Mouse (Mus musculus): ENCODE measurements around the gene Dnaja3. TPM values are rescaled to one million over a fixed set of nuclear protein-coding genes. Genes with fewer than 3 reads are reported as not detected.

The Dnaja3 gene
- polyA plus RNA-seq, 1 experiment from 2014 or later, result 37.8 TPM

DNA sequence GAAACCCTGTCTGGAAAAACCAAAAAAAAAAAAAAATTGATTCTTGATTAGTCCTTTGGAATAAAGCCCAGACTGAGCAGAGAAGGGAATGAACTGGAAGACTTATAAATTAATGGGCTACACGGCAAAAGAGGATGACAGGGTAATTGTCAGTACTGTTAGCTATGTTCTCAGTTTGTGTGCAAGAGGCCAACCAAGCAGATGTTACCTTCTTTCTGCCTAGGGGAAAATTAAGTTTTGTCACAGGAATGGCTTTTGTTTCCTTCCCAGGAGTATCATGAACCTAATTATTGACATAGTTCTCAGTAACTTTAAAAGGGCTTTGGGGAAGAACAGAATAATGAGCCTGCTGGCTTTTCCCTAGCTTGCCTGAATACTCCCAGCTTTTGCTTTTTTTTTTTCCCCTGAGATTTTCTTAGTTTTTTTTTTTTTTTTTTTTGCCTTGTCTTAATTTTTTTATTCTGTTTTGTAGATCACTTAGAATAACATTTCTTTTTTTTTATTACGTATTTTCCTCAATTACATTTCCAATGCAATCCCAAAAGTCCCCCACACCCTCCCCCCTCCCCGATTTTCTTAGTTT is 91.1 kb downstream of the Dnaja3 start:
- DNase-seq (ENCODE audit: low spot score), result no peak
- TF ChIP-seq CTCF (IDR thresholded peaks at IDR 0.05) (no peak), EP300 (IDR thresholded peaks at IDR 0.05) (no peak)
- no peak overlapping the region for H3K27ac ChIP-seq (ENCODE audit: low read length)
- no peak overlapping the region for H3K9ac ChIP-seq (replicated peaks; ENCODE audit: low read depth)
- ATAC-seq, result no peak
- no peak overlapping the region for H3K4me3 ChIP-seq (ENCODE audit: low read depth, low read length)
- H3K27me3 ChIP-seq (replicated peaks; ENCODE audit: insufficient read depth, low read length), result no peaks in the 10 kb centered on the region
- H3K36me3 ChIP-seq (ENCODE audit: insufficient read depth, low read length), result no peaks in the 10 kb centered on the region
- H3K4me1 ChIP-seq (ENCODE audit: insufficient read depth, low read depth, low read length), result peaks cover 3% of the 10 kb centered on the region; the same call in 1 of the 2 replicates
- H3K9me3 ChIP-seq (ENCODE audit: low read length), result no peaks in the 10 kb centered on the region
- no peak overlapping the region for H3K4me2 ChIP-seq (replicated peaks; ENCODE audit: low read depth, low read length)
- WGBS, result 72% methylated on average over 3 of the region's 3 CpGs

DNA sequence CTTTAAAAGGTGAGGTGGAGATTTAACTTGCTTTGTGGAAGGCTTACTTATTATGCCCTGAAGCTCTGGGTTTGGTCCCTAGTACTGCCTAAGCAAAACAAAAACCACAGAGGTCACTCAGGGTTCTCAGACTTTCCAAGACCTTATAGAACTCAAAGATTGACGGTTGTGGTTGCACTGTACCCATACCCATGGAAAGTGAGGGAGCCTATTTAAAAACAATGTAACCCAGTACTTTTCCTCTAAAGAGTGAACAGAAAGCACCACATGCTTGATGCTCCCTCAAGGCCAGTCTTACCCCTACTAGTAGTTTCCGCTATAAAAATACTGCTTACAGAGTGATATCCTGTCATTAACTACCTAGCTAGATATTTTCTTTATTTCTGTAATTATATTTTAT is 96.5 kb downstream of the Dnaja3 start:
- H3K27me3 ChIP-seq (replicated peaks; ENCODE audit: insufficient read depth, low read length), result no peaks in the 10 kb centered on the region
- no peak overlapping the region for H3K4me3 ChIP-seq (ENCODE audit: low read depth, low read length)
- H3K9ac ChIP-seq (replicated peaks; ENCODE audit: low read depth), result no peak overlapping the region
- 73% methylated on average over 2 of the region's 2 CpGs for WGBS
- no peak overlapping the region for H3K27ac ChIP-seq (ENCODE audit: low read length)
- ATAC-seq, result no peak
- no peak overlapping the region for H3K4me2 ChIP-seq (replicated peaks; ENCODE audit: low read depth, low read length)
- H3K4me1 ChIP-seq (ENCODE audit: insufficient read depth, low read depth, low read length), result no peaks in the 10 kb centered on the region
- H3K9me3 ChIP-seq (ENCODE audit: low read length), result no peaks in the 10 kb centered on the region
- no peak for TF ChIP-seq CTCF (IDR thresholded peaks at IDR 0.05)
- no peak for TF ChIP-seq EP300 (IDR thresholded peaks at IDR 0.05)
- no peak for DNase-seq (ENCODE audit: low spot score)
- H3K36me3 ChIP-seq (ENCODE audit: insufficient read depth, low read length), result no peaks in the 10 kb centered on the region

DNA sequence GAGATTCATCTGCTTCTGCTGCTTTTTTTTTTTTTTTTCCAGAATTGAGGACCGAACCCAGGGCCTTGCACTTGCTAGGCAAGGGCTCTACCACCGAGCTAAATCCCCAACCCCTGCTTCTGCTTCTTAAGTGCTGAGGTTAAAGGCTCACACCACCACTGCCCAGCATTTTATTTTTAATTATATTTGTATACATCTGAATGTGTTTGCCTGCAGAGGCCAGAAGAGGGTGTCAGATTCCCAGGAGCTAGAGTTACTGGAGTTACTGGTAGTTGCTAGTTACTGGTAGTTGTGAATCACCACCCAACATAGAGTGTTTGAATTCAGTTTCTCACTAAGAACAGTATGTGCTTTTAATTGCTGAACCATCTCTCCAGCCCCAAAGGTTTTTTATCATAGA is 100.2 kb downstream of the Dnaja3 start:
- ATAC-seq (no peak), DNase-seq (ENCODE audit: low spot score) (peak; percentile 44)
- Histone ChIP-seq H3K4me3 (ENCODE audit: low read depth, low read length) (no peak overlapping the region), H3K4me1 (ENCODE audit: insufficient read depth, low read depth, low read length) (no peaks in the 10 kb centered on the region), H3K9me3 (ENCODE audit: low read length) (no peaks in the 10 kb centered on the region), H3K27ac (ENCODE audit: low read length) (no peak overlapping the region), H3K36me3 (ENCODE audit: insufficient read depth, low read length) (no peaks in the 10 kb centered on the region), H3K27me3 (replicated peaks; ENCODE audit: insufficient read depth, low read length) (no peaks in the 10 kb centered on the region), H3K4me2 (replicated peaks; ENCODE audit: low read depth, low read length) (no peak overlapping the region), H3K9ac (replicated peaks; ENCODE audit: low read depth) (no peak overlapping the region)
- TF ChIP-seq EP300 (IDR thresholded peaks at IDR 0.05) (peak; percentile 36; the same call in 1 of the 2 replicates), CTCF (IDR thresholded peaks at IDR 0.05) (peak; percentile 26)
- 80% methylated on average over 2 of the region's 2 CpGs for WGBS

DNA sequence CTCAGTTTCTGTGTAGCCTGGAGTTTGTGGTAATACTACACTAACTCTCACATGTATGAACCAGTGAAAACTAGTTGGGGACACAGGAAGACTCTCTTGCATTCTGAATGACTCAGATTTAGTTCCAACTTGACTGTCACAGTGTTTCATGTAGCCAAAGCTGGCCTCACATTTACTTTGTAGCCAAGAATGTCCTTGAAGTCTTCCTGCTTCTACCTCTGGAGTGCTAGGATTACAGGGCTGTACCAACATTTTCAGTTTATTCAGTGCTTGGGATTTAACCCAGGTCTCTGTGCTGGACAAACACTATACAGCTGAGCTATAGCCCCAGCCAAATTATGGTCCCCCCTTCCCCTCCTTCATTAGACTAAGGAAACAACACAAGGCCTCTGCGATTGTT is 102.4 kb downstream of the Dnaja3 start:
- no peak overlapping the region for H3K9ac ChIP-seq (replicated peaks; ENCODE audit: low read depth)
- H3K4me3 ChIP-seq (ENCODE audit: low read depth, low read length), result no peak overlapping the region
- H3K4me1 ChIP-seq (ENCODE audit: insufficient read depth, low read depth, low read length), result no peaks in the 10 kb centered on the region
- 67% methylated on average over 1 of the region's 1 CpGs for WGBS
- TF ChIP-seq EP300 (IDR thresholded peaks at IDR 0.05) (peak; percentile 40; the same call in 1 of the 2 replicates), CTCF (IDR thresholded peaks at IDR 0.05) (no peak)
- no peaks in the 10 kb centered on the region for H3K27me3 ChIP-seq (replicated peaks; ENCODE audit: insufficient read depth, low read length)
- DNase-seq (ENCODE audit: low spot score), result peak; percentile 82
- H3K36me3 ChIP-seq (ENCODE audit: insufficient read depth, low read length), result no peaks in the 10 kb centered on the region
- H3K9me3 ChIP-seq (ENCODE audit: low read length), result no peaks in the 10 kb centered on the region
- no peak overlapping the region for H3K4me2 ChIP-seq (replicated peaks; ENCODE audit: low read depth, low read length)
- peak; percentile 91 for ATAC-seq
- H3K27ac ChIP-seq (ENCODE audit: low read length), result peak overlapping the region; percentile 38; the same call in 1 of the 2 replicates

DNA sequence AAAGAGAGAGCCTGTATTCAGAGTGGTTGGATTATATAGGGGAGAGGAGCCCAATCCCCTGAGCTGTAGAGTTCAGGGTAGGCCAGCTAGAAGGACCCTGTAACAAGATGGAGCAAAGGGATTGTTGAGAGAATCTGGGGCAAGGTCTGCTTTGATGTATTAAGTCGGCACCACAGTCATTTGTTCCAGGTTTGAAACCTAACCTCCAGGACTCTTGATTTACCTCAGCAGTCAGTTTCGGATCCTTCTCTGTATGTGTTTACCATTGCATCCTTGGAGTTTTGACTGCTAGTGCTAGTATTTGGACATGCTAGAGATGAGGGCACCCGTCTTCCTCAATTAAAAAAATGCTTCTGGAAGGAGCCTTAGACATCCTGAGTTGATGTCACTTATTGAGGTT is 112.4 kb downstream of the Dnaja3 start:
- H3K36me3 ChIP-seq (ENCODE audit: insufficient read depth, low read length), result no peaks in the 10 kb centered on the region
- H3K27ac ChIP-seq (ENCODE audit: low read length), result no peak overlapping the region
- WGBS, result 92% methylated on average over 3 of the region's 3 CpGs
- ATAC-seq (no peak), DNase-seq (ENCODE audit: low spot score) (no peak)
- peaks cover 5% of the 10 kb centered on the region; the same call in 1 of the 2 replicates for H3K4me1 ChIP-seq (ENCODE audit: insufficient read depth, low read depth, low read length)
- H3K4me3 ChIP-seq (ENCODE audit: low read depth, low read length), result no peak overlapping the region
- no peak for TF ChIP-seq EP300 (IDR thresholded peaks at IDR 0.05)
- TF ChIP-seq CTCF (IDR thresholded peaks at IDR 0.05), result no peak
- H3K9ac ChIP-seq (replicated peaks; ENCODE audit: low read depth), result no peak overlapping the region
- H3K27me3 ChIP-seq (replicated peaks; ENCODE audit: insufficient read depth, low read length), result no peaks in the 10 kb centered on the region
- H3K4me2 ChIP-seq (replicated peaks; ENCODE audit: low read depth, low read length), result no peak overlapping the region
- no peaks in the 10 kb centered on the region for H3K9me3 ChIP-seq (ENCODE audit: low read length)

DNA sequence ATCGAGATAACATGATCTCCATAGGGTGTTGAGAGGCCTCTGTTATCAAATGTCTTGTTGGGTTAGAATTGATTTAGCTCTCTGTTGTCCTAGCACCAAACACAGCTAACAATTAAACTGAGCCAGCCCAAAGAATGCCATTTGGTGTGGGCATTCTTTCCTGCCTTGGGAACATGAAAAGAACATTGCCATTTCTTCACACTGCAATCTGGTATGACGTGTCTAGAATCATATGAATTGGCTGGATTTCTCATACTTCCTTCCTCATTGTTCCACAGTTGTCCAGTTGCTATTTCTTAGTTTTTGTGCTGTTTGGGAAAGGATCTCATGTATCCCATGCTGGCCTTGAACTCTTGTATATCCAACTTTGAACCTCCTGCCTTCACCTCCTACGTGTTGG is 114.3 kb downstream of the Dnaja3 start:
- TF ChIP-seq EP300 (IDR thresholded peaks at IDR 0.05) (no peak), CTCF (IDR thresholded peaks at IDR 0.05) (no peak)
- Histone ChIP-seq H3K9ac (replicated peaks; ENCODE audit: low read depth) (no peak overlapping the region), H3K9me3 (ENCODE audit: low read length) (no peaks in the 10 kb centered on the region), H3K4me1 (ENCODE audit: insufficient read depth, low read depth, low read length) (peaks cover 9% of the 10 kb centered on the region; the same call in 1 of the 2 replicates), H3K4me3 (ENCODE audit: low read depth, low read length) (no peak overlapping the region), H3K36me3 (ENCODE audit: insufficient read depth, low read length) (no peaks in the 10 kb centered on the region), H3K27ac (ENCODE audit: low read length) (no peak overlapping the region), H3K4me2 (replicated peaks; ENCODE audit: low read depth, low read length) (no peak overlapping the region), H3K27me3 (replicated peaks; ENCODE audit: insufficient read depth, low read length) (no peaks in the 10 kb centered on the region)
- WGBS, result 79% methylated on average over 3 of the region's 3 CpGs
- DNase-seq (ENCODE audit: low spot score) (no peak), ATAC-seq (no peak)
